Comparison of ENCODE assay signal across 12 mouse cellular contexts in the genomic region with DNA sequence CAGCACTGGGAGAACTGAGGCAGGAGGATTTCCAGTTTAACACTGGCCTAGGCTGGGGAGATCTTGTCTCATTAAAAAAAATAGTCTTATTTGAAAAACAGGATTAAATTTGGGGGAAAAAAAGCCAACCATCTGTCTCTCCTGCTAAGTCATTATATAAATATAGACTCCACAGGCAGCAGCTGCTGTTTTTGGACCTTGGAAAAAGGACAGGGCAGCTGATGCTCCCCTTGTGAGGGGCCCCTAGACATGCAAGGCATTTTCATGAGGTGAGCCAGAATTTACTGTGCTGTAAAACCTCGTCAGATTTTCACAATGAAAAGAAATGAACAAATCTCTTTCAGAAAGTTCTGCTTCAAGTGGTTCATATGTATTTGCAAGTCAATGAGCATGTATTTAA. TPM values are rescaled to one million over a fixed set of nuclear protein-coding genes. Genes with fewer than 3 reads are reported as not detected.
"Had no signal": no experiment of that assay in that cellular context is flagged by ENCODE, and none has a peak within 500 bp of the region (broad histone marks: within the 10 kb centered on the region; RNA-seq: fewer than 3 reads in every experiment).

No protein-coding gene starts in this region.

- H3K27ac ChIP-seq: left cerebral cortex, adult 2 months; limb, embryonic 10.5 days; liver, embryonic 12.5 days; lung, embryonic 15.5 days; midbrain, embryonic 12.5 days; neural tube, embryonic 12.5 days; stomach, postnatal 0 days had no signal

- ATAC-seq: liver, embryonic 12.5 days had no signal

- H3K4me1 ChIP-seq: limb, embryonic 10.5 days; liver, embryonic 12.5 days; lung, embryonic 15.5 days; midbrain, embryonic 12.5 days; neural tube, embryonic 12.5 days had no signal

- H3K27me3 ChIP-seq: lung, embryonic 15.5 days; midbrain, embryonic 12.5 days; neural tube, embryonic 12.5 days had no signal

- H3K9ac ChIP-seq: liver, embryonic 12.5 days; lung, embryonic 15.5 days; midbrain, embryonic 12.5 days; neural tube, embryonic 12.5 days had no signal

- H3K4me3 ChIP-seq: left cerebral cortex, adult 2 months; limb, embryonic 10.5 days; liver, embryonic 12.5 days; lung, embryonic 15.5 days; midbrain, embryonic 12.5 days; neural tube, embryonic 12.5 days had no signal

- H3K9me3 ChIP-seq: limb, embryonic 10.5 days; liver, embryonic 12.5 days; lung, embryonic 15.5 days; midbrain, embryonic 12.5 days; neural tube, embryonic 12.5 days had no signal

- H3K4me2 ChIP-seq: liver, embryonic 12.5 days; lung, embryonic 15.5 days; midbrain, embryonic 12.5 days; neural tube, embryonic 12.5 days had no signal

- H3K36me3 ChIP-seq: limb, embryonic 10.5 days; liver, embryonic 12.5 days; lung, embryonic 15.5 days; midbrain, embryonic 12.5 days; neural tube, embryonic 12.5 days had no signal

- DNase-seq: kidney, postnatal 25 days; lung, postnatal 14 days; thymus, postnatal 4 days had no signal

RNA-seq across cellular contexts. Expression of a gene that starts 1.0 kb away (rescaled TPM):
- total RNA-seq: neutrophil, adult 5-6 weeks had no signal

RNA-seq across cellular contexts. Expression of a gene that starts 1.7 kb away (rescaled TPM):
- total RNA-seq: megakaryocyte-erythroid progenitor cell, adult 5-6 weeks; neutrophil, adult 5-6 weeks had no signal

RNA-seq across cellular contexts. Expression of a gene that starts 12.6 kb away (rescaled TPM):
- total RNA-seq: megakaryocyte-erythroid progenitor cell, adult 5-6 weeks; neutrophil, adult 5-6 weeks had no signal
